8 mouse cellular contexts compared by ENCODE assay signal in genomic region chrX:143739171-143739570, GRCm38 (mm10).
DNase-seq lines count a peak whose midpoint lies in the region; ATAC-seq and TF ChIP-seq lines count a peak whose summit lies in the region.
"Had no signal": no experiment of that assay in that cellular context is flagged by ENCODE, and none has a peak within 500 bp of the region (broad histone marks: within the 10 kb centered on the region; RNA-seq: fewer than 3 reads in every experiment).

No protein-coding gene starts in this region.

- H3K4me2 ChIP-seq in kidney, embryonic 14.5 days (replicated peaks; ENCODE audit: low read depth, low read length) = no peak overlapping the region
- no peak overlapping the region for H3K4me2 ChIP-seq in forebrain, postnatal 0 days (ENCODE audit: low read depth)
- H3K4me2 ChIP-seq: limb, embryonic 13.5 days had no signal

- no peaks in the 10 kb centered on the region for H3K9me3 ChIP-seq in kidney, embryonic 14.5 days (ENCODE audit: control insufficient read depth, low read length)
- no peaks in the 10 kb centered on the region for H3K9me3 ChIP-seq in forebrain, postnatal 0 days (ENCODE audit: low read length)
- H3K9me3 ChIP-seq: limb, embryonic 13.5 days had no signal

- H3K36me3 ChIP-seq in kidney, embryonic 14.5 days (ENCODE audit: control insufficient read depth, insufficient read depth, low read length) = no peaks in the 10 kb centered on the region
- no peaks in the 10 kb centered on the region for H3K36me3 ChIP-seq in forebrain, postnatal 0 days (ENCODE audit: insufficient read depth)
- H3K36me3 ChIP-seq: limb, embryonic 13.5 days had no signal

- DNase-seq in kidney, adult 9 months = peak; percentile 23
- peak; percentile 44 for DNase-seq in ES-CJ7 (ENCODE audit: low read depth, low spot score)
- DNase-seq in adrenal gland, postnatal 14 days = peak; percentile 53
- DNase-seq in forebrain, postnatal 0 days = peak; percentile 70
- peak; percentile 45 for DNase-seq in lung, postnatal 10 days

- WGBS in kidney, embryonic 14.5 days = 21% methylated on average over 2 of the region's 2 CpGs
- 29% methylated on average over 2 of the region's 2 CpGs for WGBS in forebrain, postnatal 0 days

- H3K4me3 ChIP-seq in kidney, embryonic 14.5 days (ENCODE audit: low read length) = no peak overlapping the region
- H3K4me3 ChIP-seq in forebrain, postnatal 0 days (ENCODE audit: low read depth, low read length) = no peak overlapping the region
- H3K4me3 ChIP-seq: limb, embryonic 13.5 days had no signal

- TF ChIP-seq CTCF in forebrain, postnatal 0 days (IDR thresholded peaks at IDR 0.05; ENCODE audit: low read depth) = peak; percentile 72

- no peaks in the 10 kb centered on the region for H3K4me1 ChIP-seq in kidney, embryonic 14.5 days (ENCODE audit: control insufficient read depth, insufficient read depth, low read length)
- no peaks in the 10 kb centered on the region for H3K4me1 ChIP-seq in forebrain, postnatal 0 days (ENCODE audit: insufficient read depth)
- H3K4me1 ChIP-seq: limb, embryonic 13.5 days had no signal

- no peak overlapping the region for H3K9ac ChIP-seq in kidney, embryonic 14.5 days (ENCODE audit: low read depth, low read length)
- H3K9ac ChIP-seq in forebrain, postnatal 0 days = no peak overlapping the region
- H3K9ac ChIP-seq: limb, embryonic 13.5 days had no signal

- no peak overlapping the region for H3K27ac ChIP-seq in kidney, embryonic 14.5 days (ENCODE audit: low read depth, low read length)
- H3K27ac ChIP-seq in forebrain, postnatal 0 days (ENCODE audit: low read depth, low read length) = no peak overlapping the region
- H3K27ac ChIP-seq: limb, embryonic 13.5 days had no signal

- H3K27me3 ChIP-seq in kidney, embryonic 14.5 days (ENCODE audit: control insufficient read depth, insufficient read depth, low read length) = no peaks in the 10 kb centered on the region
- H3K27me3 ChIP-seq in forebrain, postnatal 0 days (ENCODE audit: insufficient read depth, low read length) = no peaks in the 10 kb centered on the region

- ATAC-seq in kidney, embryonic 14.5 days (ENCODE audit: low FRiP score, low TSS enrichment) = no peak
- ATAC-seq in forebrain, postnatal 0 days = peak; percentile 76; the same call in 1 of the 2 replicates
- ATAC-seq in inflammation-experienced regulatory T-cells, adult 6 months = no peak
